Mouse (Mus musculus) liver, embryonic 11.5 days (tissue): ENCODE data around the gene Gm2564. TPM values are rescaled to one million over a fixed set of nuclear protein-coding genes. Genes with fewer than 3 reads are reported as not detected.

Source experiments
- polyA plus RNA-seq: library from polyadenylated mRNA; unstranded; fragments of >200 nt; fragmentation: Nextera tagmentation; extraction: Ambion mirVana; gene quantifications from 2 replicates; pipeline ENCODE4 v1.2.1, GENCODE M21; 2014

The Gm2564 gene
- polyA plus RNA-seq, 1 experiment from 2014 or later = not detected

Other genes starting within 250 kb of the Gm2564 start
- gene Gm21586, start 190.3 kb upstream of the Gm2564 start, polyA plus RNA-seq = not detected in 2 replicates
- gene Gm2163, start 163.0 kb upstream of the Gm2564 start, polyA plus RNA-seq = not detected in 2 replicates
- gene Fam205a2, start 101.5 kb upstream of the Gm2564 start, polyA plus RNA-seq = not detected in 2 replicates
- gene Gm10591, start 17.5 kb upstream of the Gm2564 start, polyA plus RNA-seq = not detected in 2 replicates
- gene Ccl27b, start 25.5 kb downstream of the Gm2564 start, polyA plus RNA-seq = not detected in 2 replicates
- gene Il11ra2, start 32.2 kb downstream of the Gm2564 start, polyA plus RNA-seq = not detected in 2 replicates
- not detected in 2 replicates for gene 4930578G10Rik, start 105.8 kb downstream of the Gm2564 start, polyA plus RNA-seq
- not detected in 2 replicates for gene Ccl19, start 126.9 kb downstream of the Gm2564 start, polyA plus RNA-seq
- 0.65 and 1.2 TPM in 2 replicates for gene Ccl21a, start 144.3 kb downstream of the Gm2564 start, polyA plus RNA-seq
- gene Fam205a1, start 224.2 kb downstream of the Gm2564 start, polyA plus RNA-seq = 0.22 and 0.29 TPM in 2 replicates
- 0.11 and 0.18 TPM in 2 replicates for gene Gm12394, start 227.1 kb downstream of the Gm2564 start, polyA plus RNA-seq
- 0.71 and 0.75 TPM in 2 replicates for gene Fam205c, start 244.5 kb downstream of the Gm2564 start, polyA plus RNA-seq